Mouse (Mus musculus) bone marrow macrophage, adult 2 months (primary cell): ENCODE results near the gene Simc1.

Experiments used
- CTCF ChIP-seq: IDR thresholded peaks from 2 replicates; pipeline ENCODE4 v1.5.1; 2012; ENCODE audit warnings: low read depth, mild to moderate bottlenecking, low read length, moderate library complexity
- POLR2A ChIP-seq: IDR thresholded peaks from 2 replicates; pipeline ENCODE4 v1.6.1; 2012; ENCODE audit warnings: mild to moderate bottlenecking, low read depth, low read length, borderline replicate concordance

- no peak for TF ChIP-seq POLR2A
- TF ChIP-seq CTCF, result no peak
Observed at GRCm38 (mm10) chr13:54565201-54565581, 61.6 kb downstream of the Simc1 start, which contains the start of gene 4833439L19Rik.
